Mouse (Mus musculus) hindbrain, postnatal 0 days (tissue): ENCODE data around the gene Smok3a. TPM values are rescaled to one million over a fixed set of nuclear protein-coding genes. Genes with fewer than 3 reads are reported as not detected.
"Not testable (repeated sequence)": the region's sequence is repeated elsewhere in the genome, so short reads cannot be mapped to it uniquely, and the experiment has no call there.

Experiments used
- ATAC-seq: fragments of 200-750 bp; cut with Nextera tagmentation; 2 replicates; pipeline ENCODE4 v1.8.0; 2017; ENCODE audit warnings: mild to moderate bottlenecking, moderate TSS enrichment, moderate library complexity
- DNase-seq: peaks from one replicate; pipeline ENCODE4 v3.0.0-alpha.2; 2015; ENCODE audit warnings: low spot score
- H3K27ac ChIP-seq: fragments of 300-500 bp; sonication (generic); 2 replicates; pipeline ENCODE4 v1.5.1; 2014; ENCODE audit warnings: mild to moderate bottlenecking
- H3K27me3 ChIP-seq: fragments of 300-500 bp; sonication (generic); 2 replicates; pipeline ENCODE4 v1.6.1; 2014; ENCODE audit warnings: low read length, mixed read lengths; ENCODE audit not compliant: insufficient read depth
- H3K36me3 ChIP-seq: fragments of 300-500 bp; sonication (generic); 2 replicates; pipeline ENCODE4 v1.6.1; 2014; ENCODE audit warnings: low read length, mixed read lengths; ENCODE audit not compliant: insufficient read depth
- H3K4me1 ChIP-seq: fragments of 300-500 bp; sonication (generic); 2 replicates; pipeline ENCODE4 v1.6.1; 2014; ENCODE audit warnings: antibody characterized with exemption, low read length, mixed read lengths; ENCODE audit not compliant: insufficient read depth
- H3K4me2 ChIP-seq: fragments of 300-500 bp; sonication (generic); 2 replicates; pipeline ENCODE4 v1.6.1; 2014; ENCODE audit warnings: low read depth, mild to moderate bottlenecking, low read length, moderate library complexity, mixed read lengths
- H3K4me3 ChIP-seq: fragments of 300-500 bp; sonication (generic); 2 replicates; pipeline ENCODE4 v1.5.1; 2014; ENCODE audit warnings: low read length
- H3K9ac ChIP-seq: fragments of 300-500 bp; sonication (generic); replicated peaks from 2 replicates; pipeline ENCODE4 v1.6.1; 2014; ENCODE audit warnings: mild to moderate bottlenecking, low read length, moderate library complexity, mixed read lengths
- H3K9me3 ChIP-seq: fragments of 300-500 bp; sonication (generic); 2 replicates; pipeline ENCODE4 v1.6.1; 2016; ENCODE audit warnings: low read length, mixed read lengths
- CTCF ChIP-seq: IDR thresholded peaks from 2 replicates; pipeline ENCODE4 v1.5.1; 2016; ENCODE audit warnings: antibody characterized with exemption, control low read depth, low read depth
- whole genome bisulfite sequencing: fragments of 180-500 bp; shearing (Covaris S2); extraction: QIAGEN DNeasy Blood & Tissue Kit; methylation state at CpG from one replicate; pipeline ENCODE4 v1.1.7; 2014; 5-methylcytosine and 5-hydroxymethylcytosine counted together
- polyA plus RNA-seq: library from polyadenylated mRNA; unstranded; fragments of >200 nt; fragmentation: Nextera tagmentation; extraction: Ambion mirVana; gene quantifications from 2 replicates; pipeline ENCODE4 v1.2.1, GENCODE M21; 2015
- total RNA-seq: library from RNA; depleted of rRNA; stranded (reverse); fragments of >200 nt; gene quantifications from 2 replicates; pipeline ENCODE4 v1.2.3, GENCODE M21; 2014; rRNA removed

Gene Smok3a
- total RNA-seq: not detected in 2 replicates
- not detected in 2 replicates for polyA plus RNA-seq

- not testable (repeated sequence) for H3K36me3 ChIP-seq, H3K27ac ChIP-seq
Observed at GRCm38 (mm10) chr5:138020961-138021479, at the start of gene Smok3a, which contains the start of gene Smok3b. TSS of gene Smok3a (plus strand) at chr5:138021261. TSS of gene Smok3b (plus strand) at chr5:138021429.

GRCm38 (mm10) chr5:137973161-137973560 is 47.9 kb upstream of the Smok3a start:
- ATAC-seq: no peak
- 79% methylated on average over 2 of the region's 2 CpGs for WGBS

More at GRCm38 (mm10) chr5:138020961-138021479, at the start of gene Smok3a, which contains the start of gene Smok3b:
- not testable (repeated sequence) for ATAC-seq, H3K4me1 ChIP-seq, H3K9me3 ChIP-seq, DNase-seq, H3K4me2 ChIP-seq, H3K27me3 ChIP-seq, H3K4me3 ChIP-seq, H3K9ac ChIP-seq
- WGBS: 91% methylated on average over 3 of the region's 7 CpGs

GRCm38 (mm10) chr5:137973738-137974137 is 47.3 kb upstream of the Smok3a start:
- Histone ChIP-seq H3K4me1 (no peaks in the 10 kb centered on the region), H3K9ac (no peak overlapping the region), H3K4me3 (no peak overlapping the region), H3K9me3 (no peaks in the 10 kb centered on the region), H3K27ac (no peak overlapping the region), H3K36me3 (no peaks in the 10 kb centered on the region), H3K27me3 (no peaks in the 10 kb centered on the region), H3K4me2 (no peak overlapping the region)
- 53% methylated on average over 3 of the region's 3 CpGs for WGBS
- ATAC-seq: no peak
- DNase-seq: peak; percentile 63
- TF ChIP-seq CTCF: peak; percentile 75

More at GRCm38 (mm10) chr5:137973161-137973560, 47.9 kb upstream of the Smok3a start:
- Histone ChIP-seq H3K9ac (no peak overlapping the region), H3K4me2 (no peak overlapping the region), H3K9me3 (no peaks in the 10 kb centered on the region), H3K36me3 (no peaks in the 10 kb centered on the region), H3K4me3 (no peak overlapping the region), H3K4me1 (no peaks in the 10 kb centered on the region), H3K27me3 (no peaks in the 10 kb centered on the region), H3K27ac (no peak overlapping the region)
- peak; percentile 27; the same call in 1 of the 2 replicates for TF ChIP-seq CTCF
- DNase-seq: no peak

GRCm38 (mm10) chr5:137974724-137975123 is 46.3 kb upstream of the Smok3a start:
- Histone ChIP-seq H3K4me1 (no peaks in the 10 kb centered on the region), H3K27ac (no peak overlapping the region), H3K27me3 (no peaks in the 10 kb centered on the region), H3K9ac (no peak overlapping the region), H3K4me3 (no peak overlapping the region), H3K36me3 (no peaks in the 10 kb centered on the region), H3K4me2 (no peak overlapping the region), H3K9me3 (no peaks in the 10 kb centered on the region)
- no peak for TF ChIP-seq CTCF
- ATAC-seq: no peak
- 62% methylated on average over 3 of the region's 3 CpGs for WGBS
- no peak for DNase-seq

GRCm38 (mm10) chr5:137975434-137975833 is 45.6 kb upstream of the Smok3a start:
- Histone ChIP-seq H3K9me3 (no peaks in the 10 kb centered on the region), H3K27ac (no peak overlapping the region), H3K4me1 (no peaks in the 10 kb centered on the region), H3K36me3 (no peaks in the 10 kb centered on the region), H3K27me3 (no peaks in the 10 kb centered on the region), H3K9ac (no peak overlapping the region), H3K4me3 (no peak overlapping the region), H3K4me2 (no peak overlapping the region)
- 53% methylated on average over 1 of the region's 1 CpGs for WGBS
- DNase-seq: no peak
- ATAC-seq: no peak
- no peak for TF ChIP-seq CTCF

GRCm38 (mm10) chr5:137977291-137977690 is 43.8 kb upstream of the Smok3a start:
- TF ChIP-seq CTCF: no peak
- Histone ChIP-seq H3K9me3 (no peaks in the 10 kb centered on the region), H3K36me3 (no peaks in the 10 kb centered on the region), H3K4me2 (no peak overlapping the region), H3K27me3 (no peaks in the 10 kb centered on the region), H3K4me3 (no peak overlapping the region), H3K9ac (no peak overlapping the region), H3K4me1 (no peaks in the 10 kb centered on the region), H3K27ac (no peak overlapping the region)
- no peak for DNase-seq
- 43% methylated on average over 1 of the region's 1 CpGs for WGBS
- no peak for ATAC-seq

- H3K4me2 ChIP-seq: no peak overlapping the region
- no peaks in the 10 kb centered on the region for H3K4me1 ChIP-seq
- H3K27me3 ChIP-seq: no peaks in the 10 kb centered on the region
- no peaks in the 10 kb centered on the region for H3K9me3 ChIP-seq
- H3K9ac ChIP-seq: no peak overlapping the region
- no peak for ATAC-seq
- 78% methylated on average over 2 of the region's 2 CpGs for WGBS
- DNase-seq: no peak
- no peaks in the 10 kb centered on the region for H3K36me3 ChIP-seq
- no peak for TF ChIP-seq CTCF
- H3K27ac ChIP-seq: no peak overlapping the region
- H3K4me3 ChIP-seq: no peak overlapping the region
Observed at GRCm38 (mm10) chr5:137979081-137979480, 42.0 kb upstream of the Smok3a start.
